Mouse (Mus musculus) left cerebral cortex, postnatal 25 days (tissue): ENCODE data around the gene Usmg5. TPM values are rescaled to one million over a fixed set of nuclear protein-coding genes. Genes with fewer than 3 reads are reported as not detected.
"Not testable (repeated sequence)": the region's sequence is repeated elsewhere in the genome, so short reads cannot be mapped to it uniquely, and the experiment has no call there.

ENCODE experiments used
- DNase-seq, 2 experiments: peaks; one replicate each; pipeline ENCODE4 v3.0.0; 2022; ENCODE audit warnings: low spot score in 2 of 2, mixed read lengths in 1 of 2
- intact Hi-C: fragments of 180-260 bp; cut with DNase I; formaldehyde crosslinking; loops from one replicate; pipeline ENCODE4 v1.15.1; 2025
- total RNA-seq, 2 experiments: library from RNA; stranded (reverse); gene quantifications; 2 replicates each; pipeline ENCODE4 v1.2.3; 2021

Usmg5 gene
- 100 to 1,000 TPM; 749 to 817 TPM for total RNA-seq

DNA sequence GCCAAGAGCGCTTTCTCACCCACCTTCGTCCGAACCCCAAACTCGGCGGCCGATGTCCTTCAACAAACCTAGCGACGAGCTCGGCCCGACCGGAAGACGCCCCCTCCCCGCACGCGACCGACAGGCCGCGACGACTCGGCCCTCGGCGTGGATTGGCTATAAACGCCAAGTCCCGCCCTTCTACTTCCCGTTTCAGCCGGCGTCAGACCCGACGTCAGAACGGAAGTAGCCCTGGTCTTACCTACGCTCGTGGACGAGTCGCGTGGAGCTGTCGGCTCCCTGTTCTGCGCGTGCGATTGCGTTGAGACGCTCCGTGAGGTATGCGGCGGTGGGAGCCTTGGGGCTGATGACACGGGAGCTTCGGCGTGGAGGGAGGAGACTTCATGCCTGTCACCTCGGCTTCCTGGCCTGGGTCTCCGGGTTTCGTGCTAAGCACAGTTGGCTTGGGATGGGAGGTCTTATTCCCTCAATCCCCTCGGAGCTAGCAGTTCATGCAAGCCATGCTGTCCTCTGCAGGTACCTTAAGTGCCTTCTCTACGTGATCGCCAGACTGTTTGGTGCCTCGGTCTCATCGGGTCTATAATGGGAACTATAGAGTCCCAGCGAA is at the start of gene Usmg5, which contains the start of gene Pdcd11:
Gene Usmg5 (minus strand): TSS at position 98 of the 607 bp plus-strand sequence.
Gene Pdcd11 (plus strand): TSS at position 219 of the 607 bp plus-strand sequence.
- DNase-seq: peak; percentile 99
- intact Hi-C loops: loop anchor here (1.0 kb wide), 1 partner anchor 23 kb away; the partner anchor contains the start of gene Taf5

DNA sequence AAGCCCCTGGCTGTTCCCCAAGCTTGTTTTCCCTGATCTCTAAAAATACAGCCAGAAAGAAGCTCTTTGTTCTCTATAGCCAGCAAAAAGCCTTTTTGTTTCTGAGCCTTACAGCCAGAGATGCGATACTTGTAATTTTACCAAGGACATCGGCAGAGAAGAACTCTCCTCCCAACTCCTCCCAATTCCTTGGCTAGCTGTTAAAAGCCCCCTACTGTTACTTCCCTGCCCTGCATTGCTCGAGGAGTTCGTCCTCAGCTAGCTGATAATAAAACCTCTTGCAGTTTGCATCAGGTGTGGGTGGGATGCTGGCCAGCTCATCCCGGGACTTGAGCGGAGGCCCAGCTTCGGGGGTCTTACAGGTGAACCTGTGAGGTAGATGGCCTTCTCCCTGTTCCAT is 49.2 kb upstream of the Usmg5 start:
- DNase-seq, intact Hi-C loops: not testable (repeated sequence)

DNA sequence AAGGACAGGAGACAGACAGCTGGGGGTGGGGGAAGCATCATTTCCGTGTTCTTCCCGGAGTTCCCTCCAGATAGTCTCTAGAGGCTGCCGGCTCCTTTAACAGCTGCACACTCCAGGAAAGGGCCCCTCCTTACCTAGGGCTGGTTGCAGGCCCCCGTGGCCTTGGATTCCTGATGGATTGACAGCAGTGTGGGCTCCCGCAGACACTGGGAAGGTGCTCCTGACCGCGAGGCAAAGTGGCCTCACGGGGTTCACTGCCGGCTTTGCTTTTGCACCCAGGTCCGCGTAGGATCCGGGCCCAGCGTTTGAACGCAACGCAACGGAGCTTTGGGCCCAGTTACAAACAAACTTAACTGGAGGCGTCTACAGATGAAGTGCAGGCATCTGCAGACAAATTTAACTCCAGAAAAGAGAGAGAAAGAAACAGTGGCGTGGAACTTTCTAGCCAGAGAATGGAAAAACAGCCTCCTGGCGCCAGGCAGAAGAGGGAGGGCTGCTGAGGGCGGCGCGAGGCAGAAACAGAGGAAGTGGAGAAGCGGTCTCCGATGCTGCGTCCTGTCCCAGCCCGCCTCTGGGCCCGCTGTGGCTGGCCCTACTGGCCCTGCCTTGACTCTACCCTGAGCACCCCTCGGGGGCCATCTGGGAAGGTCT is 47.4 kb upstream of the Usmg5 start, which contains the start of gene Calhm2:
Gene Calhm2 (minus strand): TSS at position 524 of the 651 bp plus-strand sequence.
- peak; percentile 71 to 84 for DNase-seq
- intact Hi-C loops: no loop called here

GRCm38 (mm10) chr19:47137051-47137581 is 46.7 kb upstream of the Usmg5 start:
- DNase-seq: peak; percentile 56 to 81
- intact Hi-C loops: no loop called here

DNA sequence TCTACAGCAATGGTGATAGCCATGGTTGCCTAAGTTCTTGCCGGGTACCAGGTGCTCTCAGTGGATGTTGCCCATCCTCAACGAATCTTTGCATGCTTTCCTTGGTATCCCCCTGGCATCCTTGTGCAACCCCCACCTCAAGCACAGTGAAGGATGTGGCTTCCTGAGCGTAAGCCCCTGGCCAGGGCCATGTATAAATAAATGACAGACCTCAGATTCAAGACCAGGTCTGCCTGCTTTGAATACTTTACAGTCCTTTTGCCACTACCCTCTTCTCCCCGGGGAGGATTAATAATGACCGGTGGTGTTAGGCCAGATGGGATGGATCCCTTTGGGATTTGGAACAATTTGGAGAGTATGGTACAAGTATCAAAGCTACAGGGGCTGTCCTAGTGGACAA is 45.7 kb upstream of the Usmg5 start:
- intact Hi-C loops: no loop called here
- DNase-seq: no peak

GRCm38 (mm10) chr19:47135568-47135967 is 45.1 kb upstream of the Usmg5 start:
- intact Hi-C loops: no loop called here
- DNase-seq: no peak

DNA sequence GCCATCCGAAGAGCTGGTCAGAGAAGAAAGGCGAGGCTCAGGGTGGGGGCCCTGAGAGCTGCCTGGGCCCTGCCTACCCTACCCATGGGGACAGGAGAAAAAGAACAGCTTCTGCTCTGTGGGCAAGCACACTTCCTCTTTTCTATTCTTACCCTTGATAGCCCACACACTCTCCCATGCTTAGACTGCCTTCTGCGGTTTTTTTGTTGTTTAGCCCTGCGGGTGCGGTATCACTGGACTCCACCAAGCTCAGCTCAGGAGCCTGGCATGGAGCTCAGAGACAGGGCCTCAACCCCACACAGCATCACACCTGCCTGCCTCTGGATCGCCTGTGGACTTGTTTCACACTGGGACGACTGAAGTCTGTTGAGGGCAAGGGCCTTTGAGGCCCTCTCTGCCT is 42.7 kb upstream of the Usmg5 start:
- intact Hi-C loops: no loop called here
- DNase-seq: peak in 1 of 2 experiments; percentile 76

- intact Hi-C loops: no loop called here
- no peak for DNase-seq
Measured at GRCm38 (mm10) chr19:47130551-47131125, 40.2 kb upstream of the Usmg5 start.

DNA sequence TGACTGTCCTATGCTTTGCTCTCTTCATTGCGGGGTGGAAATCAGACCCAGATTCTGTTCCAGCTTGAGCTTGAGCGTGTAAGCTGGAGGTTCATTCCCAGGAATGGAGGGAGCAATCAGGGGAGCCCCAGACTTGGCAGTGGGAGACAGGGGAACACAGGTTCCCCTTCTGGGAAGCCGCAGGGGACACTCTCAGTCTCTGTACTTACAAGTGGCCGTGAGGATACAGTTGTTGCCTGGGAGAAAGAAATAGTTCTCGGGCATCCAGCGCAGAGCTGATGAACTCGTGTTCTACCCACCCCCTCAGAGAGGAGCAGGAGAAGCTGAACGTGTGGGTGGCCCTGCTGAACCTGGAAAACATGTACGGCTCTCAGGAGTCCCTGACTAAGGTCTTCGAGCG is 38.4 kb upstream of the Usmg5 start:
- intact Hi-C loops: no loop called here
- no peak for DNase-seq

- intact Hi-C loops: no loop called here
- DNase-seq: peak in 1 of 2 experiments; percentile 60
Measured at GRCm38 (mm10) chr19:47128164-47128563, 37.7 kb upstream of the Usmg5 start.

GRCm38 (mm10) chr19:47122802-47123201 is 32.4 kb upstream of the Usmg5 start:
- intact Hi-C loops: no loop called here
- DNase-seq: no peak

- peak in 1 of 2 experiments; percentile 52 for DNase-seq
Measured at GRCm38 (mm10) chr19:47121054-47121453, 30.6 kb upstream of the Usmg5 start.

GRCm38 (mm10) chr19:47118634-47119033 is 28.2 kb upstream of the Usmg5 start:
- DNase-seq: no peak
- intact Hi-C loops: no loop called here

More at GRCm38 (mm10) chr19:47121054-47121453, 30.6 kb upstream of the Usmg5 start:
- intact Hi-C loops: loop anchor here (1.0 kb wide), 1 partner anchor 47 kb away; no protein-coding TSS in a partner anchor

DNA sequence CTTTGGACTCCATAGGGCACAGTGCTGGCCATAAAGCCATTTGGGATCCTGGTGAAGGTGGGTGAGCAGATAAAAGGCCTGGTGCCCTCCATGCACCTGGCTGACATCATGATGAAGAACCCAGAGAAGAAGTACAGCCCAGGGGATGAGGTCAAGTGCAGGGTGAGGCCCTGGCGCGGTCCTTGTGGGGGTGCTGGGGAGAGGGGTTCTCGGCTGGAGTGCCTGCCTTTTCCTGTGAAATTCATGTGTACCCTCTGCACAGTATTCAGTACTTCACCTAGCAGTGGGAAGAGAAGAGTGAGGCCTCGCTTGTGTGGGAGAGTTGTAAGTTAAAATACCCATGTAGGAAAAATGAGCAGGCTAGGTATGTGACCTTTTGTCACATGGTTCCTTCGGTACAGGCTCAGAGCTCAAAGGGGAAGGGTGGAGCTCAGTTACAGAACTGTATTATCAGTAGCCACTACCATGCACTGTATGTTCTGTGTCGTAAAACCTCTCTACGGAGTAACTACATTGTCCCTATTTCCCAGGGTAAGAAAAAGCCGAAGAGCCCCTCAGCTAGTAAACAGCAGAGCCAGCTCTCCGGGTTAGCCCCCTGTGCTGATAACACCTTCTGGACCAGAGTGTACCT is 14.3 kb upstream of the Usmg5 start:
- intact Hi-C loops: no loop called here
- DNase-seq: no peak

- intact Hi-C loops: no loop called here
- no peak for DNase-seq
Measured at GRCm38 (mm10) chr19:47101080-47101479, 10.6 kb upstream of the Usmg5 start.

DNA sequence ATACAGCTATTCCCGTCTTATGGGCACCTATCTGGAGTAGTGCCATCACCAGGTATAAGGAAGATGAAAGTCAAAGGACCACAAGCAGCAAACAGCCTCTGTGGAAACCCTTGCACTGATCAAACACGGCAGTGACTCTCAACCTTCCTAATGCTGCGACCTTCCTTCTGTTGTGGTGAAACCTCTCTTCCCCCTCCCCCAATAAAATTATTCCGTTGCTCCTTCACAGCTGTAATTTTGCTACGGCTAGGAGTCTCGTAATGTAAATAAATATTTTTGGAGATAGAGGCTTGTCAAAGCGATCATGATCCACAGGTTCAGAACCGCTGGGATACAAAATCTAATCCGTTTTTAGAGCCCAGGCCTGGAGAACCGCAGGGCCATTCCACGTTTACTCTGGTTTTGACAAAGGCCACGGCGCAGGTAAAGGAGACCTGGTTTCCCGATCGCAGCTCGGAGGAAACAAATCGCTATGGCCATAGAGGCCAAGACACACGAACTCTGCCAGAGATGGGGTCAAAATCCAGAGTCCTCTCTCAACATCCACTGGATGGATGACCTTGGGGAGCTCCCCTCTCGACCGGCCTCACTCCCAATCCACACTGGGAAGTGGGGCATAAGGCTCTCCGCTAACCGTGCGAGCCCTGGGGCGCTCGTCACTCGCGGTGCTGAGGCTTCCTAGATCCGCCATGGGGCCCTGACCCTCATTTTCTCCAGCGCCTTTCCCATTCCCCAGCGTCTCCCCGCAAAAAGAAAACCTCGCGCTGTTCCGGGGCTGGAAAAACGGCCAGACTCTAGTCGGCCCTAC is 525 bp downstream of the Usmg5 start:
- peak in 1 of 2 experiments; percentile 9 for DNase-seq
- intact Hi-C loops: loop anchor here (1.0 kb wide), 1 partner anchor 23 kb away; the partner anchor contains the start of gene Taf5

GRCm38 (mm10) chr19:47088226-47088625 is 2.2 kb downstream of the Usmg5 start:
- no peak for DNase-seq
- intact Hi-C loops: no loop called here

- intact Hi-C loops: loop anchor here (1.0 to 5.0 kb wide), 2 partner anchors 22 to 99 kb away; partner anchors contain the start of genes Pdcd11 and Usmg5
- peak; percentile 81 to 92 for DNase-seq
Measured at GRCm38 (mm10) chr19:47067924-47068611, 22.4 kb downstream of the Usmg5 start.
